Mouse (Mus musculus): ENCODE measurements at regions not wholly inside any gene's neighbourhood (a gene's known extent, or its start where the extent isn't known, plus 50 kb on each side); places are given as distances from the start of the nearest gene placed in this dataset.

DNA sequence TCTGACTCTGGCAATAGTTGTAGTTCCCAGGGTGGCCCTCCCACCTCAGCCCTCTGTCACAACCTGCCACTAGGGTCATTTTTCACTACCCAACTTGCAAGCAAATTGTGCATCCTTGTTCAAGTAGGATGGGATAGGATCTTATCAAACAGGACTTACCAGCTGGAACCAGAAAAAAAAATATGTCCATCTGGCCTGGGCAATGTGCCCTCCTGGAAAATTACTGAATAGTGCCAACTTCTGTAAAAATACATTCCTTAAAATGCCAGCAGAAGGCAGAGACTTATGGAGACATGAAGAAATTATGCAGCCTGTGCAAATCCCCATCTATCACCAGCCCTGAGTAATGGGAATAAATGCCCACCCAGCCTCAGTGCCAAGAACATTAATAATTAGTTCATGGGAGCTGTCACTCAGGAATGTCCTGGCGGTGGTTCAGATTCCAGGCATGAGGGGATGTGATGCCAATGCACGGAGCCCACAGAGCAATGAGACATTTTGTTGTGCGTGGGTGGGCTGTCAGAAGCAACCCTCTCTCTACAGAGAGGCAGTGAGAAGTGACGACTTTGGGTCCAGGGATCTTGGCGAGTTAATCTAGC is 139.6 kb downstream of the Otor start:
- TF ChIP-seq CTCF (IDR thresholded peaks at IDR 0.05; ENCODE audit: low read depth) (no peak), EP300 (IDR thresholded peaks at IDR 0.05; ENCODE audit: low read depth) (no peak)
- no peak for ATAC-seq
- H3K4me3 ChIP-seq (ENCODE audit: low read depth, low read length) = no peak overlapping the region
- H3K27ac ChIP-seq (ENCODE audit: low read depth) = no peak overlapping the region
- H3K9me3 ChIP-seq (ENCODE audit: low read length) = 0 out of 2 replicates have a peak, but pooled peaks cover 6% of the 10 kb centered on the region
- H3K4me1 ChIP-seq (ENCODE audit: insufficient read depth) = no peaks in the 10 kb centered on the region
- no peaks in the 10 kb centered on the region for H3K36me3 ChIP-seq (replicated peaks; ENCODE audit: insufficient read depth, low read length)
- no peak for DNase-seq
- no peak overlapping the region for H3K9ac ChIP-seq (replicated peaks)
- no peak overlapping the region for H3K4me2 ChIP-seq (ENCODE audit: low read depth, low read length)
- 68% methylated on average over 5 of the region's 5 CpGs for WGBS (ENCODE audit: insufficient replicate concordance)
- no peaks in the 10 kb centered on the region for H3K27me3 ChIP-seq (ENCODE audit: insufficient read depth, low read length)

DNA sequence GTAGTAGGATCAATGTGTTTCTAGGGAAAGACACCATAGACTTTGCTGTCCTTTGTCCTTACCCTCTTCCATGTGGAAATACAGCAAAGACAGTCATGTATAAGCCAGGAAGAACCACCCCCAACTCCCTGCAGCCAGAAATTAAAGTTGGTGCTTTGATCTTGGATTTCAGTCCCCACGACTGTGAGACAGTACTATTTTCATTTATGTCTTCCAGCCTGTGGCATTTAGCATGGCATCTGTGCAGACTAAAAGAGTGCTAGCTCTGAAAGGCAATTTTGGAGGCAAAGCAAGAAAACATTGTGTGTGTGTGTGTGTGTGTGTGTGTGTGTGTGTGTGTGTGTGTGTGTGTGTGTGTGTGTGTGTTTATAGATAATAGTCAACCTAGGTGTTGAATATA is 144.1 kb downstream of the Otor start:
- Histone ChIP-seq H3K36me3 (replicated peaks; ENCODE audit: insufficient read depth, low read length) (no peaks in the 10 kb centered on the region), H3K27me3 (ENCODE audit: insufficient read depth, low read length) (no peaks in the 10 kb centered on the region), H3K4me1 (ENCODE audit: insufficient read depth) (no peaks in the 10 kb centered on the region), H3K4me3 (ENCODE audit: low read depth, low read length) (no peak overlapping the region), H3K9ac (replicated peaks) (no peak overlapping the region), H3K27ac (ENCODE audit: low read depth) (no peak overlapping the region), H3K9me3 (ENCODE audit: low read length) (no peaks in the 10 kb centered on the region), H3K4me2 (ENCODE audit: low read depth, low read length) (no peak overlapping the region)
- DNase-seq = no peak
- ATAC-seq = no peak
- no peak for TF ChIP-seq EP300 (IDR thresholded peaks at IDR 0.05; ENCODE audit: low read depth)
- no peak for TF ChIP-seq CTCF (IDR thresholded peaks at IDR 0.05; ENCODE audit: low read depth)
- 71% methylated on average over 1 of the region's 1 CpGs for WGBS (ENCODE audit: insufficient replicate concordance)

DNA sequence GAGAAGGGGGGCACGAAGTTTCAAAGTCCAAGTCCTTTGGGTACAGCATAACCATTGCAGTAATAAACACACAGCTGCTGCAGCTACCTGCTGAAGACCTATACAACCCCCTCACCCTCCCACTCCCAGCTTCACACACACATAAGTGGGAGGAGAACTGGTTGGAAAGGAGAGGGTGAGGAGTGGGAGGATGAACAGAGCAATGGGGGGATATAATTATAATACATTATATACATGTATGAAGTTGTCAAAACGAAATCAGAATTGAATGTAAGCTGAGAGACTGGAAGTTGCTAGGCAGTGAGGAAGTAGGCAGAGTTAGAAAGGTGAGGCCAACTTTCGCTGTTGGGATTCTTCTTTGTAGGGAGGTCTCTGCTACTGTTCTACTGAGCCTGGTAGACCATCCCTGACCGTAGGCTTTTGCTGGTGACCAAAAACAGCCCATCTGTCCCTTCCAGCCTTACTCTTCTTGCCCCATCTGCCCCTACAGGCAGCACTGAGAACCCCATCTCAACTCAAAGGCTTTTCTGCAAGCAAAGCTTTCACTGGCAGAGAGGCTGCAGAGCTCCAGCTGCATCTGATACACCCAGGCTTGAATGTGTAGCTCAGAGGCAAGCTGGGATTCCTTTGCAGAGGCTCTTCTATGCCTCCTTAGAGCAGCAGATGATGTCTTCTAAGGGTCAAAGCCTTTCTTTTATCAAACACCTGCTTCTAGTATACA is 146.3 kb downstream of the Otor start:
- H3K4me3 ChIP-seq (ENCODE audit: low read depth, low read length) = no peak overlapping the region
- no peak overlapping the region for H3K27ac ChIP-seq (ENCODE audit: low read depth)
- 45% methylated on average over 4 of the region's 4 CpGs for WGBS (ENCODE audit: insufficient replicate concordance)
- H3K4me2 ChIP-seq (ENCODE audit: low read depth, low read length) = no peak overlapping the region
- DNase-seq (no peak), ATAC-seq (no peak)
- no peaks in the 10 kb centered on the region for H3K27me3 ChIP-seq (ENCODE audit: insufficient read depth, low read length)
- no peaks in the 10 kb centered on the region for H3K36me3 ChIP-seq (replicated peaks; ENCODE audit: insufficient read depth, low read length)
- no peaks in the 10 kb centered on the region for H3K4me1 ChIP-seq (ENCODE audit: insufficient read depth)
- H3K9ac ChIP-seq (replicated peaks) = no peak overlapping the region
- TF ChIP-seq EP300 (IDR thresholded peaks at IDR 0.05; ENCODE audit: low read depth) (no peak), CTCF (IDR thresholded peaks at IDR 0.05; ENCODE audit: low read depth) (no peak)
- H3K9me3 ChIP-seq (ENCODE audit: low read length) = no peaks in the 10 kb centered on the region

DNA sequence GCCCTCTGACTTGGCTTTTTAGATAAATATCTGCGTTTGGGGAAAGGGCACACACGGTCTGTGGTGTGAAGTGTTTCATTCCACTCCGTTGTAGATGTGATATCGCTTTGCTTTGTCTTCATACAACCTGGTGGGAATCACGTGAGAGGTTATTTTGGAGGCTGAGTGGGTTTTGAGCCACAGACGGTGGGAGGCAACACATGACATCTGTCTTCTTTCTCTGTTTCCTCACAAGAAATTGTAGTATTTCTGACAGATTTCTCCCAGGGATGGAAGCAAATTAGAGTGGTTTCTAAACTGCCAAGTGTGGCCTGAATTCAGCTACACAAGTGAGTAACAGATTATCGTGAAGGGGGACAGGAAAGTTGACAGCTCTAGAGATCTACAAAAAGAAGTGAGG is 155.5 kb downstream of the Otor start:
- H3K4me2 ChIP-seq (ENCODE audit: low read depth, low read length) = no peak overlapping the region
- no peaks in the 10 kb centered on the region for H3K36me3 ChIP-seq (replicated peaks; ENCODE audit: insufficient read depth, low read length)
- DNase-seq (no peak), ATAC-seq (no peak)
- no peak overlapping the region for H3K4me3 ChIP-seq (ENCODE audit: low read depth, low read length)
- no peaks in the 10 kb centered on the region for H3K4me1 ChIP-seq (ENCODE audit: insufficient read depth)
- 0 out of 2 replicates have a peak, but pooled peaks cover 2% of the 10 kb centered on the region for H3K9me3 ChIP-seq (ENCODE audit: low read length)
- no peak overlapping the region for H3K9ac ChIP-seq (replicated peaks)
- H3K27ac ChIP-seq (ENCODE audit: low read depth) = no peak overlapping the region
- 69% methylated on average over 7 of the region's 7 CpGs for whole genome bisulfite sequencing (ENCODE audit: insufficient replicate concordance)
- no peaks in the 10 kb centered on the region for H3K27me3 ChIP-seq (ENCODE audit: insufficient read depth, low read length)
- TF ChIP-seq EP300 (IDR thresholded peaks at IDR 0.05; ENCODE audit: low read depth) = no peak
- TF ChIP-seq CTCF (IDR thresholded peaks at IDR 0.05; ENCODE audit: low read depth) = no peak

DNA sequence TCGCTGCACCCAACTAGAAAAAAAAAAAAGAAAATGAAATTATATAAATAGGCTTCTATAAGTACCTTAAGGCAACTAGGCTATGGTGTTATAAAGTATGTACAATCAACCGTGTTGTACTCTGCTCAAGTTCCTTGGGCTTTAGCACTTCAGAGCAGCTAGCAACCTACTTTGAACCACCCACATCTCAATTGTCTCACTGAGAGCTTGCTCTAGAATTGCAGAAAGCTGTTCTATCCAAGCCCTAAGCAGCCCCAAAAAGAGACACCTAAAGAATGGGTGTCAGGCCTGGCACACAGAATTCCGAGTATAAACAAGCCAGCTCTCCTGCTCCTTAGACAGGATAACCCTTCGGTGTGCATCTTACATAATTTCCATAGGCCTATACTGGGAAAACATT is 162.0 kb downstream of the Otor start:
- DNase-seq (no peak), ATAC-seq (no peak)
- Histone ChIP-seq H3K9me3 (ENCODE audit: low read length) (peaks cover 4% of the 10 kb centered on the region; the same call in 1 of the 2 replicates), H3K9ac (replicated peaks) (no peak overlapping the region), H3K4me3 (ENCODE audit: low read depth, low read length) (no peak overlapping the region), H3K27me3 (ENCODE audit: insufficient read depth, low read length) (no peaks in the 10 kb centered on the region), H3K27ac (ENCODE audit: low read depth) (no peak overlapping the region), H3K4me2 (ENCODE audit: low read depth, low read length) (no peak overlapping the region), H3K4me1 (ENCODE audit: insufficient read depth) (no peaks in the 10 kb centered on the region), H3K36me3 (replicated peaks; ENCODE audit: insufficient read depth, low read length) (no peaks in the 10 kb centered on the region)
- 69% methylated on average over 4 of the region's 4 CpGs for WGBS (ENCODE audit: insufficient replicate concordance)
- TF ChIP-seq EP300 (IDR thresholded peaks at IDR 0.05; ENCODE audit: low read depth) = no peak

DNA sequence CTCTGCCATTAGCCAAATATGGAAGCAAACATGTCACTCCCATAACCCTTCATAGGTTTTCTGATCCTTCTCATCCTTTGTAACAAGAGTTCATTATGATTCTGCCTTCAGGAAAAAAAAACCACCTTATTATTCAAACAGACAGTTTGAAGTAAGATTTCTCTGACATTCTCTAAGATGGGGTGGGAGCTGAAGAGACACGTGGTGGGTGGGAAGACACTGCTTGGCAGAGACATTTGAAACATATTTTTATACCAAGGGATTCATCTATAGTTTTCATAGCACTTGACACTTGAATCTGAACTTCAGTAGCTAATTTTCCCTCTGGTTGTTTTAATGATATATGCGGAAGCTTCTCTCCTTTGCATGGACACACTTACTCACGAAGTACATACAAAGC is 165.5 kb downstream of the Otor start:
- Histone ChIP-seq H3K4me3 (ENCODE audit: low read depth, low read length) (no peak overlapping the region), H3K4me2 (ENCODE audit: low read depth, low read length) (no peak overlapping the region), H3K9me3 (ENCODE audit: low read length) (peaks cover 2% of the 10 kb centered on the region; the same call in 1 of the 2 replicates), H3K27me3 (ENCODE audit: insufficient read depth, low read length) (no peaks in the 10 kb centered on the region), H3K4me1 (ENCODE audit: insufficient read depth) (no peaks in the 10 kb centered on the region), H3K36me3 (replicated peaks; ENCODE audit: insufficient read depth, low read length) (no peaks in the 10 kb centered on the region), H3K9ac (replicated peaks) (no peak overlapping the region), H3K27ac (ENCODE audit: low read depth) (no peak overlapping the region)
- ATAC-seq = no peak
- DNase-seq = no peak
- no peak for TF ChIP-seq EP300 (IDR thresholded peaks at IDR 0.05; ENCODE audit: low read depth)
- no peak for TF ChIP-seq CTCF (IDR thresholded peaks at IDR 0.05; ENCODE audit: low read depth)
- WGBS (ENCODE audit: insufficient replicate concordance) = 74% methylated on average over 3 of the region's 3 CpGs
